Mouse (Mus musculus) embryonic facial prominence, embryonic 13.5 days (tissue): ENCODE data around the gene Tmem120b. TPM values are rescaled to one million over a fixed set of nuclear protein-coding genes. Genes with fewer than 3 reads are reported as not detected.

Experiments used
- ATAC-seq: fragments of 200-750 bp; cut with Nextera tagmentation; 2 replicates; pipeline ENCODE4 v1.8.0; 2017; ENCODE audit warnings: low read depth; ENCODE audit not compliant: insufficient number of reproducible peaks, insufficient read depth, low FRiP score, low TSS enrichment
- H3K27ac ChIP-seq: fragments of 300-500 bp; sonication (generic); 2 replicates; pipeline ENCODE4 v1.5.1; 2015; ENCODE audit warnings: moderate library complexity, mild to moderate bottlenecking, inconsistent platforms
- H3K27me3 ChIP-seq: fragments of 300-500 bp; sonication (generic); 2 replicates; pipeline ENCODE4 v1.6.1; 2015; ENCODE audit warnings: mild to moderate bottlenecking, inconsistent platforms
- H3K36me3 ChIP-seq: fragments of 300-500 bp; sonication (generic); 2 replicates; pipeline ENCODE4 v1.6.1; 2015; ENCODE audit warnings: mild to moderate bottlenecking, inconsistent platforms
- H3K4me1 ChIP-seq: fragments of 300-500 bp; sonication (generic); 2 replicates; pipeline ENCODE4 v1.6.1; 2015; ENCODE audit warnings: inconsistent platforms
- H3K4me2 ChIP-seq: fragments of 300-500 bp; sonication (generic); 2 replicates; pipeline ENCODE4 v1.6.1; 2015; ENCODE audit warnings: moderate library complexity, mild to moderate bottlenecking, inconsistent platforms
- H3K4me3 ChIP-seq: fragments of 300-500 bp; sonication (generic); 2 replicates; pipeline ENCODE4 v1.5.1; 2015; ENCODE audit warnings: mild to moderate bottlenecking, inconsistent platforms
- H3K9ac ChIP-seq: fragments of 300-500 bp; sonication (generic); 2 replicates; pipeline ENCODE4 v1.6.1; 2015; ENCODE audit warnings: mild to moderate bottlenecking, inconsistent platforms
- H3K9me3 ChIP-seq: fragments of 300-500 bp; sonication (generic); 2 replicates; pipeline ENCODE4 v1.6.1; 2016; ENCODE audit warnings: inconsistent platforms
- WGBS: fragments of 180-500 bp; shearing (Covaris S2); methylation state at CpG from one replicate; pipeline ENCODE4 v1.1.7; 2015; ENCODE audit warnings: mixed read lengths; 5-methylcytosine and 5-hydroxymethylcytosine counted together
- polyA plus RNA-seq: library from polyadenylated mRNA; unstranded; fragments of >200 nt; fragmentation: Nextera tagmentation; extraction: Ambion mirVana; gene quantifications from 2 replicates; pipeline ENCODE4 v1.2.1, GENCODE M21; 2015

Gene Tmem120b
- polyA plus RNA-seq, 1 experiment from 2014 or later, result 14.4 TPM

- Histone ChIP-seq H3K9me3 (no peaks in the 10 kb centered on the region), H3K9ac (peak overlapping the region; percentile 100), H3K4me2 (peak overlapping the region; percentile 99), H3K36me3 (peaks cover 3% of the 10 kb centered on the region), H3K27me3 (no peaks in the 10 kb centered on the region), H3K4me3 (peak overlapping the region; percentile 94), H3K4me1 (peaks cover 54% of the 10 kb centered on the region), H3K27ac (peak overlapping the region; percentile 100)
- no peak for ATAC-seq
- WGBS, result 1% methylated on average over 6 of the region's 6 CpGs
Observed at GRCm38 (mm10) chr5:123137910-123138229, 69.7 kb downstream of the Tmem120b start.

GRCm38 (mm10) chr5:123138230-123138911 is 70.2 kb downstream of the Tmem120b start:
- no peaks in the 10 kb centered on the region for H3K9me3 ChIP-seq
- peak overlapping the region; percentile 99 for H3K4me2 ChIP-seq
- peaks cover 50% of the 10 kb centered on the region for H3K4me1 ChIP-seq
- WGBS, result under 1% methylated on average over 40 of the region's 40 CpGs
- H3K27me3 ChIP-seq, result no peaks in the 10 kb centered on the region
- H3K4me3 ChIP-seq, result peak overlapping the region; percentile 94
- ATAC-seq, result peak; percentile 17; the same call in 1 of the 2 replicates
- H3K9ac ChIP-seq, result peak overlapping the region; percentile 100
- H3K27ac ChIP-seq, result peak overlapping the region; percentile 100
- H3K36me3 ChIP-seq, result no peaks in the 10 kb centered on the region; the same call in none of the 2 replicates

GRCm38 (mm10) chr5:123138953-123139721 is 70.9 kb downstream of the Tmem120b start:
- peak overlapping the region; percentile 99 for H3K4me2 ChIP-seq
- H3K4me3 ChIP-seq, result peak overlapping the region; percentile 94
- no peaks in the 10 kb centered on the region for H3K27me3 ChIP-seq
- WGBS, result under 1% methylated on average over 39 of the region's 39 CpGs
- H3K4me1 ChIP-seq, result peaks cover 50% of the 10 kb centered on the region
- ATAC-seq, result no peak
- H3K9ac ChIP-seq, result peak overlapping the region; percentile 100
- peak overlapping the region; percentile 100 for H3K27ac ChIP-seq
- no peaks in the 10 kb centered on the region for H3K9me3 ChIP-seq
- peaks cover 2% of the 10 kb centered on the region for H3K36me3 ChIP-seq

GRCm38 (mm10) chr5:123139722-123140627 is 71.8 kb downstream of the Tmem120b start:
- under 1% methylated on average over 28 of the region's 28 CpGs for WGBS
- no peaks in the 10 kb centered on the region for H3K9me3 ChIP-seq
- peaks cover 50% of the 10 kb centered on the region for H3K4me1 ChIP-seq
- H3K27ac ChIP-seq, result peak overlapping the region; percentile 100
- peaks cover 4% of the 10 kb centered on the region for H3K36me3 ChIP-seq
- peak overlapping the region; percentile 94 for H3K4me3 ChIP-seq
- ATAC-seq, result no peak
- peak overlapping the region; percentile 99 for H3K4me2 ChIP-seq
- no peaks in the 10 kb centered on the region for H3K27me3 ChIP-seq
- H3K9ac ChIP-seq, result peak overlapping the region; percentile 100

- H3K4me1 ChIP-seq, result peaks cover 50% of the 10 kb centered on the region
- WGBS, result under 1% methylated on average over 31 of the region's 31 CpGs
- H3K4me3 ChIP-seq, result peak overlapping the region; percentile 94
- H3K4me2 ChIP-seq, result peak overlapping the region; percentile 99
- H3K27ac ChIP-seq, result peak overlapping the region; percentile 100
- no peaks in the 10 kb centered on the region for H3K9me3 ChIP-seq
- ATAC-seq, result peak; percentile 72
- H3K9ac ChIP-seq, result peak overlapping the region; percentile 100
- peaks cover 7% of the 10 kb centered on the region for H3K36me3 ChIP-seq
- H3K27me3 ChIP-seq, result no peaks in the 10 kb centered on the region
Observed at GRCm38 (mm10) chr5:123140694-123141554, 72.7 kb downstream of the Tmem120b start.

- Histone ChIP-seq H3K9ac (peak overlapping the region; percentile 100), H3K9me3 (no peaks in the 10 kb centered on the region), H3K27ac (peak overlapping the region; percentile 100), H3K4me1 (peaks cover 49% of the 10 kb centered on the region), H3K36me3 (peaks cover 13% of the 10 kb centered on the region), H3K27me3 (no peaks in the 10 kb centered on the region), H3K4me3 (peak overlapping the region; percentile 94), H3K4me2 (peak overlapping the region; percentile 99)
- 2% methylated on average over 37 of the region's 38 CpGs for WGBS
- ATAC-seq, result no peak
Observed at GRCm38 (mm10) chr5:123141555-123142160, 73.4 kb downstream of the Tmem120b start.

GRCm38 (mm10) chr5:123142161-123143157 is 74.2 kb downstream of the Tmem120b start, which contains the start of gene Setd1b:
Gene Setd1b (plus strand): TSS chr5:123142193.
- H3K4me3 ChIP-seq, result peak within 1 kb of the TSS; percentile 94
- H3K36me3 ChIP-seq, result peaks cover 21% of the 10 kb centered on the region
- H3K27ac ChIP-seq, result peak within 1 kb of the TSS; percentile 100
- peak within 1 kb of the TSS; percentile 99 for H3K4me2 ChIP-seq
- under 1% methylated on average over 92 of the region's 103 CpGs for WGBS
- H3K4me1 ChIP-seq, result peaks cover 41% of the 10 kb centered on the region
- H3K9ac ChIP-seq, result peak within 1 kb of the TSS; percentile 100
- ATAC-seq, result no peak
- no peaks in the 10 kb centered on the region for H3K9me3 ChIP-seq
- no peaks in the 10 kb centered on the region for H3K27me3 ChIP-seq

GRCm38 (mm10) chr5:123143251-123143970 is 75.2 kb downstream of the Tmem120b start:
- Histone ChIP-seq H3K27ac (peak overlapping the region; percentile 100), H3K9ac (peak overlapping the region; percentile 100), H3K4me2 (peak overlapping the region; percentile 99), H3K9me3 (no peaks in the 10 kb centered on the region), H3K36me3 (peaks cover 30% of the 10 kb centered on the region), H3K4me3 (peak overlapping the region; percentile 94), H3K27me3 (no peaks in the 10 kb centered on the region), H3K4me1 (peaks cover 38% of the 10 kb centered on the region)
- no peak for ATAC-seq
- WGBS, result under 1% methylated on average over 24 of the region's 24 CpGs
